In the genomic region with DNA sequence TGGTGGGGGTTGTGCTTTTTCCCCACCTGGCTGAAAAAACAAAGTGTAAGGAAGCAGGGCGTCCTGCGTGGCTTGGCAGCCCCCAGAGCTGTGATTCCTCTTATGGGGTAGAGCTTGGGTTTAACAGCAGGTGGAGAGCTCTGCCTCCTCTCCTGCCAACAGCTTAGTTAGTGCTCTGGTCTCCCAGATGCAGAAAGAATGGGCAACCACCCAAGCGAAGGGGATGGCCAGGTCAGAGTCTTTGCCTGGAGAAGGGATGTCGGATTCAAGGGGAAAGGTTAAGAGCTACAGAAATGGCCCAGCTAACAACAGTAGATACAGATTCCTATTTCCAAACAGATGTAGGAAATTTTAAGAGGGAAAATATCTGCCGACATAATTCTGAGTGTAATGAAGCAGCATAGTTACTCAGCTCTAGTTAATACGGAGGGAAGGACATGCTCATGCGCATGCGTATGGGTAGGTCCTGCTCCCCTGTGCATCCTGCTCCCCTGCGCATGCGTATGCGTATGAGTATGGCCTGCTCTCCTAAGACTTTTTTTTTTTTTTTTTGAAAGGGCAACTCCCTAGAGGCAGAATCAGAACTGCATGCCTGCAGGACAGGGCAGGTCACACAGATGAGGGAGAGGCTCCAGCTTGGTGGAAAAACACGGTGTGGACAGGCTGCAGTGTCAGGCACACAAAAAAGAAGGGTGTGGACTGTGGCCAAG, we compare ENCODE assay signal across 14 mouse cellular contexts.
A peak's percentile ranks its signal among the peaks of the same experiment; 100 is the strongest.
DNase-seq lines count a peak whose midpoint lies in the region; ATAC-seq and TF ChIP-seq lines count a peak whose summit lies in the region.
"Had no signal": no experiment of that assay in that cellular context is flagged by ENCODE, and none has a peak within 500 bp of the region (broad histone marks: within the 10 kb centered on the region; RNA-seq: fewer than 3 reads in every experiment).

No protein-coding gene starts in this region.

- TF ChIP-seq POLR2A in heart, adult 2 months (IDR thresholded peaks at IDR 0.05; ENCODE audit: insufficient read depth, low read depth, low read length), result no peak

- no peak overlapping the region for H3K4me2 ChIP-seq in midbrain, postnatal 0 days (ENCODE audit: low read depth, low read length, poor library complexity, severe bottlenecking)
- H3K4me2 ChIP-seq: heart, embryonic 13.5 days; liver, embryonic 11.5 days; neural tube, embryonic 12.5 days had no signal

- ATAC-seq in midbrain, postnatal 0 days (ENCODE audit: low FRiP score), result no peak
- ATAC-seq in activated CD4-positive, CD25-positive, alpha-beta regulatory T cell, adult 4 months, result no peak

- H3K9ac ChIP-seq in heart, adult 2 months (ENCODE audit: low read depth, low read length), result no peak overlapping the region; the same call in 1 of the 2 replicates
- H3K9ac ChIP-seq in midbrain, postnatal 0 days (replicated peaks; ENCODE audit: low read length, poor library complexity, severe bottlenecking), result no peak overlapping the region
- H3K9ac ChIP-seq: heart, embryonic 13.5 days; neural tube, embryonic 12.5 days had no signal

- no peak overlapping the region for H3K4me3 ChIP-seq in heart, adult 2 months
- H3K4me3 ChIP-seq in midbrain, embryonic 10.5 days, result no peak overlapping the region
- no peak overlapping the region for H3K4me3 ChIP-seq in midbrain, postnatal 0 days (ENCODE audit: low read depth, low read length)
- H3K4me3 ChIP-seq: heart, embryonic 13.5 days; neural tube, embryonic 12.5 days had no signal

- 66% methylated on average over 12 of the region's 12 CpGs for WGBS in heart, adult 2 months
- WGBS in midbrain, embryonic 10.5 days, result 81% methylated on average over 12 of the region's 12 CpGs
- 68% methylated on average over 12 of the region's 12 CpGs for WGBS in midbrain, postnatal 0 days

- no peak for DNase-seq in heart, adult 2 months
- DNase-seq in heart, postnatal 25 days (ENCODE audit: low spot score), result no peak
- no peak for DNase-seq in midbrain, embryonic 10.5 days (ENCODE audit: low spot score)
- DNase-seq in midbrain, postnatal 0 days (ENCODE audit: low spot score), result no peak
- DNase-seq in lung, postnatal 25 days (ENCODE audit: low spot score), result peak; percentile 28
- DNase-seq in adrenal gland, postnatal 14 days, result no peak
- no peak for DNase-seq in frontal cortex, adult 2 months (ENCODE audit: extremely low spot score in 1 of 2, low spot score in 1 of 2)
- DNase-seq: cerebellum, adult 18-20 months; gastrocnemius, postnatal 14 days; retina, postnatal 1 day had no signal

- no peaks in the 10 kb centered on the region for H3K9me3 ChIP-seq in midbrain, embryonic 10.5 days (replicated peaks)
- no peaks in the 10 kb centered on the region for H3K9me3 ChIP-seq in midbrain, postnatal 0 days (ENCODE audit: low read length)
- H3K9me3 ChIP-seq: heart, embryonic 13.5 days; neural tube, embryonic 12.5 days had no signal

- no peaks in the 10 kb centered on the region for H3K27me3 ChIP-seq in heart, adult 2 months (ENCODE audit: control insufficient read depth, insufficient read depth, low read length)
- H3K27me3 ChIP-seq in midbrain, embryonic 10.5 days (ENCODE audit: low read depth, poor library complexity, severe bottlenecking), result no peaks in the 10 kb centered on the region
- H3K27me3 ChIP-seq in midbrain, postnatal 0 days (ENCODE audit: insufficient read depth, low read length), result no peaks in the 10 kb centered on the region
- H3K27me3 ChIP-seq: heart, embryonic 13.5 days; neural tube, embryonic 12.5 days had no signal

- intact Hi-C loops in heart, adult 2 months (cut with DNase I), result no loop called here
- intact Hi-C loops in heart, postnatal 25 days (cut with DNase I), result no loop called here

- no peak for TF ChIP-seq EP300 in heart, adult 2 months (IDR thresholded peaks at IDR 0.05; ENCODE audit: insufficient read depth, low read depth, low read length)

- no peak overlapping the region for H3K27ac ChIP-seq in heart, adult 2 months
- H3K27ac ChIP-seq in midbrain, embryonic 10.5 days (replicated peaks), result peak overlapping the region; percentile 77
- no peak overlapping the region for H3K27ac ChIP-seq in midbrain, postnatal 0 days (ENCODE audit: low read depth, low read length)
- H3K27ac ChIP-seq: heart, embryonic 13.5 days; neural tube, embryonic 12.5 days had no signal

- TF ChIP-seq CTCF in heart, adult 2 months (IDR thresholded peaks at IDR 0.05), result 0 out of 2 replicates have a peak, but pooled peaks have one; percentile 8
- no peak for TF ChIP-seq CTCF in midbrain, postnatal 0 days (IDR thresholded peaks at IDR 0.05)

- peaks cover 5% of the 10 kb centered on the region for H3K4me1 ChIP-seq in heart, adult 2 months (ENCODE audit: control insufficient read depth, insufficient read depth, low read length)
- H3K4me1 ChIP-seq in midbrain, embryonic 10.5 days, result peaks cover 71% of the 10 kb centered on the region
- H3K4me1 ChIP-seq in midbrain, postnatal 0 days (ENCODE audit: insufficient read depth, low read length), result 0 out of 2 replicates have a peak, but pooled peaks cover 2% of the 10 kb centered on the region

- no peaks in the 10 kb centered on the region for H3K36me3 ChIP-seq in heart, adult 2 months (ENCODE audit: control insufficient read depth, insufficient read depth, low read length)
- H3K36me3 ChIP-seq in midbrain, embryonic 10.5 days, result no peaks in the 10 kb centered on the region
- H3K36me3 ChIP-seq in midbrain, postnatal 0 days (ENCODE audit: insufficient read depth, low read length), result no peaks in the 10 kb centered on the region
- H3K36me3 ChIP-seq: heart, embryonic 13.5 days; neural tube, embryonic 12.5 days had no signal

- H3K79me2 ChIP-seq in heart, adult 2 months (replicated peaks; ENCODE audit: control insufficient read depth, insufficient read depth, low read length), result no peaks in the 10 kb centered on the region
